Mouse (Mus musculus) olfactory bulb, adult 2 months (tissue): ENCODE results near the gene Krt87.

ENCODE experiments used
- CTCF ChIP-seq: fragments of 200-500 bp; IDR thresholded peaks from 2 replicates; pipeline ENCODE4 v1.5.1; 2012; ENCODE audit warnings: low read depth, mild to moderate bottlenecking, low read length, moderate library complexity; ENCODE audit not compliant: insufficient read depth
- POLR2A ChIP-seq: fragments of 200-500 bp; IDR thresholded peaks from 2 replicates; pipeline ENCODE4 v1.6.1; 2012; ENCODE audit warnings: mild to moderate bottlenecking, low read depth, low read length, moderate library complexity; ENCODE audit not compliant: insufficient read depth

GRCm38 (mm10) chr15:101479666-101480060 lies 41.1 kb upstream of the Krt87 start:
- no peak for TF ChIP-seq POLR2A
- TF ChIP-seq CTCF = no peak
